ENCODE assay signal across 8 mouse cellular contexts in genomic region chr2:29802827-29803201, GRCm38 (mm10). TPM values are rescaled to one million over a fixed set of nuclear protein-coding genes. Genes with fewer than 3 reads are reported as not detected.
DNase-seq lines count a peak whose midpoint lies in the region; ATAC-seq and TF ChIP-seq lines count a peak whose summit lies in the region.

No protein-coding gene starts in this region.

- peak overlapping the region; percentile 73; the same call in 1 of the 2 replicates for H3K27ac ChIP-seq in kidney, embryonic 14.5 days (ENCODE audit: low read depth, low read length)
- peak overlapping the region; percentile 75 for H3K27ac ChIP-seq in bone marrow, adult 2 months (ENCODE audit: control insufficient read depth, insufficient read depth, low read depth, low read length, poor library complexity)
- H3K27ac ChIP-seq in hindbrain, embryonic 11.5 days (ENCODE audit: low read depth, low read length), result peak overlapping the region; percentile 91
- H3K27ac ChIP-seq in midbrain, embryonic 10.5 days (replicated peaks), result peak overlapping the region; percentile 89

- H3K4me3 ChIP-seq in kidney, embryonic 14.5 days (ENCODE audit: low read length), result peak overlapping the region; percentile 87
- peak overlapping the region; percentile 76 for H3K4me3 ChIP-seq in bone marrow, adult 2 months (replicated peaks; ENCODE audit: control insufficient read depth, low read depth, low read length)
- peak overlapping the region; percentile 93 for H3K4me3 ChIP-seq in hindbrain, embryonic 11.5 days (ENCODE audit: low read depth, low read length)
- H3K4me3 ChIP-seq in midbrain, embryonic 10.5 days, result peak overlapping the region; percentile 98

- no peak for TF ChIP-seq CTCF in bone marrow, adult 2 months (IDR thresholded peaks at IDR 0.05; ENCODE audit: control insufficient read depth, insufficient read depth, low read length)

- under 1% methylated on average over 33 of the region's 39 CpGs for WGBS in kidney, embryonic 14.5 days
- under 1% methylated on average over 39 of the region's 39 CpGs for WGBS in bone marrow, adult 2 months
- under 1% methylated on average over 38 of the region's 39 CpGs for WGBS in hindbrain, embryonic 11.5 days
- WGBS in midbrain, embryonic 10.5 days, result under 1% methylated on average over 39 of the region's 39 CpGs

- no peaks in the 10 kb centered on the region for H3K27me3 ChIP-seq in kidney, embryonic 14.5 days (ENCODE audit: control insufficient read depth, insufficient read depth, low read length)
- no peaks in the 10 kb centered on the region for H3K27me3 ChIP-seq in hindbrain, embryonic 11.5 days (ENCODE audit: control insufficient read depth, insufficient read depth, low read length)
- no peaks in the 10 kb centered on the region for H3K27me3 ChIP-seq in midbrain, embryonic 10.5 days (ENCODE audit: low read depth, poor library complexity, severe bottlenecking)

- H3K4me2 ChIP-seq in kidney, embryonic 14.5 days (replicated peaks; ENCODE audit: low read depth, low read length), result peak overlapping the region; percentile 58
- peak overlapping the region; percentile 79 for H3K4me2 ChIP-seq in hindbrain, embryonic 11.5 days (replicated peaks; ENCODE audit: low read depth, low read length)

- no peaks in the 10 kb centered on the region for H3K9me3 ChIP-seq in kidney, embryonic 14.5 days (ENCODE audit: control insufficient read depth, low read length)
- no peaks in the 10 kb centered on the region for H3K9me3 ChIP-seq in hindbrain, embryonic 11.5 days (ENCODE audit: control insufficient read depth, low read length)
- no peaks in the 10 kb centered on the region for H3K9me3 ChIP-seq in midbrain, embryonic 10.5 days (replicated peaks)

- DNase-seq in kidney, postnatal 36 days, result no peak
- DNase-seq in hindbrain, embryonic 11.5 days (ENCODE audit: low spot score), result no peak
- no peak for DNase-seq in midbrain, embryonic 10.5 days (ENCODE audit: low spot score)
- no peak for DNase-seq in thymus, postnatal 14 days
- DNase-seq in frontal cortex, postnatal 36 days (ENCODE audit: low spot score in 2 of 2), result no peak
- DNase-seq in adrenal gland, postnatal 25 days, result no peak

- ATAC-seq in kidney, embryonic 14.5 days (ENCODE audit: low FRiP score, low TSS enrichment), result no peak
- no peak for ATAC-seq in hindbrain, embryonic 11.5 days (ENCODE audit: low FRiP score)

- H3K9ac ChIP-seq in kidney, embryonic 14.5 days (ENCODE audit: low read depth, low read length), result peak overlapping the region; percentile 84
- H3K9ac ChIP-seq in hindbrain, embryonic 11.5 days (ENCODE audit: low read depth, low read length), result peak overlapping the region; percentile 87

- no peak for TF ChIP-seq POLR2A in bone marrow, adult 2 months (IDR thresholded peaks at IDR 0.05; ENCODE audit: borderline replicate concordance, control insufficient read depth, low read depth, low read length)

- peaks cover 34% of the 10 kb centered on the region for H3K36me3 ChIP-seq in kidney, embryonic 14.5 days (ENCODE audit: control insufficient read depth, insufficient read depth, low read length)
- 0 out of 2 replicates have a peak, but pooled peaks cover 4% of the 10 kb centered on the region for H3K36me3 ChIP-seq in hindbrain, embryonic 11.5 days (ENCODE audit: control insufficient read depth, insufficient read depth, low read length)
- H3K36me3 ChIP-seq in midbrain, embryonic 10.5 days, result peaks cover 39% of the 10 kb centered on the region

- H3K4me1 ChIP-seq in kidney, embryonic 14.5 days (ENCODE audit: control insufficient read depth, insufficient read depth, low read length), result peaks cover 7% of the 10 kb centered on the region
- no peaks in the 10 kb centered on the region for H3K4me1 ChIP-seq in bone marrow, adult 2 months (ENCODE audit: control insufficient read depth, insufficient read depth, low read length)
- H3K4me1 ChIP-seq in hindbrain, embryonic 11.5 days (replicated peaks; ENCODE audit: control insufficient read depth, insufficient read depth, low read length), result peaks cover 6% of the 10 kb centered on the region; the same call in 1 of the 2 replicates
- H3K4me1 ChIP-seq in midbrain, embryonic 10.5 days, result peaks cover 20% of the 10 kb centered on the region

RNA-seq across cellular contexts. Expression of gene Slc27a4, which starts 0.4 kb away (rescaled TPM):
- polyA plus RNA-seq in kidney, embryonic 14.5 days (2014; fragmentation: Nextera tagmentation; extraction: Ambion mirVana), result 9.1 and 11.4 TPM in 2 replicates
- polyA plus RNA-seq in bone marrow, adult 2 months (2011; ENCODE audit: insufficient read depth, insufficient read length, low replicate concordance, missing spikeins), result 9.7 and 30.6 TPM in 2 replicates
- polyA plus RNA-seq in hindbrain, embryonic 11.5 days (2014; fragmentation: Nextera tagmentation; extraction: Ambion mirVana), result 17.9 and 18.4 TPM in 2 replicates
- polyA plus RNA-seq in midbrain, embryonic 10.5 days (2016; fragmentation: Nextera tagmentation; extraction: Ambion mirVana), result 16.9 and 18.1 TPM in 2 replicates
- total RNA-seq in adrenal gland, postnatal 25 days (2021), result 40.9 and 42.2 TPM in 2 replicates

RNA-seq across cellular contexts. Expression of gene Trub2, which starts 14.5 kb away (rescaled TPM):
- polyA plus RNA-seq in kidney, embryonic 14.5 days (2014; fragmentation: Nextera tagmentation; extraction: Ambion mirVana), result 36.5 and 41.3 TPM in 2 replicates
- polyA plus RNA-seq in bone marrow, adult 2 months (2011; ENCODE audit: insufficient read depth, insufficient read length, low replicate concordance, missing spikeins), result 17.8 and 20.9 TPM in 2 replicates
- 30.2 and 32.3 TPM in 2 replicates for polyA plus RNA-seq in hindbrain, embryonic 11.5 days (2014; fragmentation: Nextera tagmentation; extraction: Ambion mirVana)
- 54.2 and 62.4 TPM in 2 replicates for polyA plus RNA-seq in midbrain, embryonic 10.5 days (2016; fragmentation: Nextera tagmentation; extraction: Ambion mirVana)
- 29.8 and 42.5 TPM in 2 replicates for total RNA-seq in adrenal gland, postnatal 25 days (2021)

RNA-seq across cellular contexts. Expression of gene Coq4, which starts 15.5 kb away (rescaled TPM):
- 44.8 and 47.0 TPM in 2 replicates for polyA plus RNA-seq in kidney, embryonic 14.5 days (2014; fragmentation: Nextera tagmentation; extraction: Ambion mirVana)
- 6.9 and 11.9 TPM in 2 replicates for polyA plus RNA-seq in bone marrow, adult 2 months (2011; ENCODE audit: insufficient read depth, insufficient read length, low replicate concordance, missing spikeins)
- 37.7 and 39.7 TPM in 2 replicates for polyA plus RNA-seq in hindbrain, embryonic 11.5 days (2014; fragmentation: Nextera tagmentation; extraction: Ambion mirVana)
- 48.1 and 48.6 TPM in 2 replicates for polyA plus RNA-seq in midbrain, embryonic 10.5 days (2016; fragmentation: Nextera tagmentation; extraction: Ambion mirVana)
- 19.7 and 23.0 TPM in 2 replicates for total RNA-seq in adrenal gland, postnatal 25 days (2021)

RNA-seq across cellular contexts. Expression of gene Urm1, which starts 17.1 kb away (rescaled TPM):
- polyA plus RNA-seq in kidney, embryonic 14.5 days (2014; fragmentation: Nextera tagmentation; extraction: Ambion mirVana), result 27.3 and 29.2 TPM in 2 replicates
- 14.8 and 22.3 TPM in 2 replicates for polyA plus RNA-seq in bone marrow, adult 2 months (2011; ENCODE audit: insufficient read depth, insufficient read length, low replicate concordance, missing spikeins)
- polyA plus RNA-seq in hindbrain, embryonic 11.5 days (2014; fragmentation: Nextera tagmentation; extraction: Ambion mirVana), result 17.4 and 29.0 TPM in 2 replicates
- 22.3 TPM in 2 replicates for polyA plus RNA-seq in midbrain, embryonic 10.5 days (2016; fragmentation: Nextera tagmentation; extraction: Ambion mirVana)
- total RNA-seq in adrenal gland, postnatal 25 days (2021), result 27.4 and 39.2 TPM in 2 replicates

RNA-seq across cellular contexts. Expression of gene Gm13547, which starts 43.7 kb away (rescaled TPM):
- 0.41 and 1.0 TPM in 2 replicates for polyA plus RNA-seq in kidney, embryonic 14.5 days (2014; fragmentation: Nextera tagmentation; extraction: Ambion mirVana)
- not detected in 2 replicates for polyA plus RNA-seq in bone marrow, adult 2 months (2011; ENCODE audit: insufficient read depth, insufficient read length, low replicate concordance, missing spikeins)
- not detected in 2 replicates for polyA plus RNA-seq in hindbrain, embryonic 11.5 days (2014; fragmentation: Nextera tagmentation; extraction: Ambion mirVana)
- polyA plus RNA-seq in midbrain, embryonic 10.5 days (2016; fragmentation: Nextera tagmentation; extraction: Ambion mirVana), result 0.56 TPM in 1 of 2 replicates, not detected in the other
- total RNA-seq in adrenal gland, postnatal 25 days (2021), result not detected in 2 replicates
